Mouse (Mus musculus): ENCODE results near the gene Slc16a11. TPM values are rescaled to one million over a fixed set of nuclear protein-coding genes. Genes with fewer than 3 reads are reported as not detected.

The Slc16a11 gene
- polyA plus RNA-seq, 1 experiment from 2014 or later = 0.63 TPM

- Histone ChIP-seq H3K27me3 (ENCODE audit: insufficient read depth, low read length) (no peaks in the 10 kb centered on the region), H3K9me3 (ENCODE audit: low read depth, low read length) (no peaks in the 10 kb centered on the region), H3K36me3 (ENCODE audit: insufficient read depth) (no peaks in the 10 kb centered on the region), H3K4me2 (no peak overlapping the region), H3K9ac (no peak overlapping the region), H3K4me3 (ENCODE audit: low read depth, low read length) (no peak overlapping the region), H3K4me1 (ENCODE audit: insufficient read depth) (peaks cover 10% of the 10 kb centered on the region; the same call in 1 of the 2 replicates), H3K27ac (ENCODE audit: low read depth) (no peak overlapping the region)
- ATAC-seq (ENCODE audit: insufficient read depth) (no peak), DNase-seq (no peak)
- no peak for TF ChIP-seq CTCF (IDR thresholded peaks at IDR 0.05; ENCODE audit: low read depth)
- 78% methylated on average over 28 of the region's 28 CpGs for WGBS
Measured at GRCm38 (mm10) chr11:70189319-70190134, 23.0 kb upstream of the Slc16a11 start.

- Histone ChIP-seq H3K4me1 (ENCODE audit: insufficient read depth) (peaks cover 10% of the 10 kb centered on the region; the same call in 1 of the 2 replicates), H3K9me3 (ENCODE audit: low read depth, low read length) (no peaks in the 10 kb centered on the region), H3K27me3 (ENCODE audit: insufficient read depth, low read length) (no peaks in the 10 kb centered on the region), H3K4me3 (ENCODE audit: low read depth, low read length) (no peak overlapping the region), H3K4me2 (no peak overlapping the region), H3K36me3 (ENCODE audit: insufficient read depth) (no peaks in the 10 kb centered on the region), H3K9ac (no peak overlapping the region), H3K27ac (ENCODE audit: low read depth) (no peak overlapping the region)
- no peak for ATAC-seq (ENCODE audit: insufficient read depth)
- no peak for DNase-seq
- no peak for TF ChIP-seq CTCF (IDR thresholded peaks at IDR 0.05; ENCODE audit: low read depth)
- 80% methylated on average over 6 of the region's 6 CpGs for WGBS
Measured at GRCm38 (mm10) chr11:70191188-70191587, 21.4 kb upstream of the Slc16a11 start.

- DNase-seq = no peak
- WGBS = 78% methylated on average over 4 of the region's 4 CpGs
- H3K4me3 ChIP-seq (ENCODE audit: low read depth, low read length) = no peak overlapping the region
Measured at GRCm38 (mm10) chr11:70192157-70192556, 20.4 kb upstream of the Slc16a11 start.

DNA sequence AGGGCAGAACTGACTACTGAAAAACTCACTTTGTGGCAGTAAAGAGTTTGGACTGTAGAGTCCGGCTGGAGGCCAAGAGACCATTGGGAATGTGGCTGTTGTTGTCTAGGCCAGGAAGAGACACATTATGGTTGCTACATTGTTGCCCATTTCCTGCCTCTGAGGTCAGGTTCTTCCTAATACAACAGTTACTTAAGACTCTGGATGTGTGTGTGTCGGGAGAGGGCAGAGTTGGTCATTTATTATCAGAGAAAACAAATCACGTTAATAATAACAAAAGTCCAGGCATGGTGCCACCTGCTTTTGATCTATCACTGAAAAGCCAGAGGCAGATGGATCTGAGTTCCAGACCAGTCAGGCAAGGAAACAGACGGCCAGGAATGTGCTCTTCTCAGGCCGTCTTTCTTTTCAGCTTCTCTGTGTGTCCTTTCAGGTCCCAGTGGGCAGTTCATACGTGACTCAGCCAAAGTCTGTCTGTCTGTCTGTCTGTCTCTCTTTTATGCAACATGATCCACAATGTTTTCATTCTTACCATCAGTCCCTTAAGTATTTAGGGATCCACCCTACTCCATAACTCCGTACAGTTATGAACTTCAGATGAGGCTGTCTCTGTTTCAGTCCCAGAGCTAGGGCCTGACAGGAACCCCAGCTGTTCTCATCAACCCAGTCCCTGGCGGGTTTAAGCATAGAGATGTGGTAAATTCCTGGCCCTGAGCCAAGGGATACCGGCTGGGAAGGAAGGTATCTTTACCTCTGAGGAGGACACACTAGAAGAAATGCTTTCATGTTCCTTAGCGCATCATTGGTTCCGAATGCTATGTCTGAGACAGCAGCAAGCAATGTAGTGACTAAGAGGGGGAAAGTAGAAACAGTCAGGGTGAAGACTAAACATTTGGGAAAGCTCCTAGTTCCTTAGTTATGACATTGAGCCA lies 18.9 kb upstream of the Slc16a11 start:
- Histone ChIP-seq H3K36me3 (ENCODE audit: insufficient read depth) (no peaks in the 10 kb centered on the region), H3K4me2 (no peak overlapping the region), H3K27ac (ENCODE audit: low read depth) (peak overlapping the region; percentile 58; the same call in 1 of the 2 replicates), H3K4me3 (ENCODE audit: low read depth, low read length) (no peak overlapping the region), H3K9me3 (ENCODE audit: low read depth, low read length) (no peaks in the 10 kb centered on the region), H3K4me1 (ENCODE audit: insufficient read depth) (peaks cover 10% of the 10 kb centered on the region; the same call in 1 of the 2 replicates), H3K27me3 (ENCODE audit: insufficient read depth, low read length) (no peaks in the 10 kb centered on the region), H3K9ac (no peak overlapping the region)
- ATAC-seq (ENCODE audit: insufficient read depth) (0 out of 2 replicates have a peak, but pooled peaks have one; percentile 28), DNase-seq (peak; percentile 74)
- TF ChIP-seq CTCF (IDR thresholded peaks at IDR 0.05; ENCODE audit: low read depth) = no peak
- 27% methylated on average over 11 of the region's 11 CpGs for WGBS

More at GRCm38 (mm10) chr11:70192157-70192556, 20.4 kb upstream of the Slc16a11 start:
- Histone ChIP-seq H3K36me3 (ENCODE audit: insufficient read depth) (no peaks in the 10 kb centered on the region), H3K4me2 (no peak overlapping the region), H3K9me3 (ENCODE audit: low read depth, low read length) (no peaks in the 10 kb centered on the region), H3K27ac (ENCODE audit: low read depth) (no peak overlapping the region), H3K9ac (no peak overlapping the region), H3K27me3 (ENCODE audit: insufficient read depth, low read length) (no peaks in the 10 kb centered on the region), H3K4me1 (ENCODE audit: insufficient read depth) (peaks cover 10% of the 10 kb centered on the region; the same call in 1 of the 2 replicates)
- TF ChIP-seq CTCF (IDR thresholded peaks at IDR 0.05; ENCODE audit: low read depth) = no peak
- ATAC-seq (ENCODE audit: insufficient read depth) = no peak

DNA sequence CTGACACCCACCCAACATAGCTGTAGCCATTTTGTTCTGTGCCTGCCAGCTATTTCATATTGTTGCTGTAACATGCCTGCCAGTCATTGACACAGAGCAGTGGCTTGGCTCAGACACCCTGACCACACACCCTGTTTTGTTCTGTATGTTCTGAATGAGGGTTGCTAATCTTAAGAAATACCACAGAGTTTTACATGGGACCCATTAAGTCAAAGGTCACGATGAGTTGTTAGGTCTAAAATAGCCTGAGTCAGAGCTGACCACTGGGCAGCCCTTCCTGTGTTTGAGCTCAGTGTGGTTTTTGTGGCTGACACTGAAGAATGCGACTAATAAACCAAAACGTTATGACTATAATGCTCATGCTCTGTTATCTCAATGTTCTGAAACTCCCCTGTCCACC lies 14.2 kb upstream of the Slc16a11 start:
- peaks cover 4% of the 10 kb centered on the region; the same call in 1 of the 2 replicates for H3K4me1 ChIP-seq (ENCODE audit: insufficient read depth)
- no peak for TF ChIP-seq CTCF (IDR thresholded peaks at IDR 0.05; ENCODE audit: low read depth)
- ATAC-seq (ENCODE audit: insufficient read depth) = no peak
- H3K4me2 ChIP-seq = no peak overlapping the region
- H3K4me3 ChIP-seq (ENCODE audit: low read depth, low read length) = no peak overlapping the region
- H3K27me3 ChIP-seq (ENCODE audit: insufficient read depth, low read length) = no peaks in the 10 kb centered on the region
- 78% methylated on average over 3 of the region's 3 CpGs for WGBS
- H3K27ac ChIP-seq (ENCODE audit: low read depth) = no peak overlapping the region
- no peaks in the 10 kb centered on the region for H3K9me3 ChIP-seq (ENCODE audit: low read depth, low read length)
- no peak overlapping the region for H3K9ac ChIP-seq
- no peaks in the 10 kb centered on the region for H3K36me3 ChIP-seq (ENCODE audit: insufficient read depth)
- DNase-seq = no peak

GRCm38 (mm10) chr11:70199107-70199506 lies 13.4 kb upstream of the Slc16a11 start:
- Histone ChIP-seq H3K36me3 (ENCODE audit: insufficient read depth) (no peaks in the 10 kb centered on the region), H3K4me2 (no peak overlapping the region), H3K9ac (no peak overlapping the region), H3K27ac (ENCODE audit: low read depth) (no peak overlapping the region), H3K27me3 (ENCODE audit: insufficient read depth, low read length) (no peaks in the 10 kb centered on the region), H3K9me3 (ENCODE audit: low read depth, low read length) (no peaks in the 10 kb centered on the region), H3K4me3 (ENCODE audit: low read depth, low read length) (no peak overlapping the region), H3K4me1 (ENCODE audit: insufficient read depth) (no peaks in the 10 kb centered on the region)
- WGBS = 68% methylated on average over 8 of the region's 8 CpGs
- no peak for TF ChIP-seq CTCF (IDR thresholded peaks at IDR 0.05; ENCODE audit: low read depth)
- no peak for ATAC-seq (ENCODE audit: insufficient read depth)
- DNase-seq = no peak

All from lung, embryonic 14.5 days (tissue).